Mouse (Mus musculus) thymus, postnatal 25 days (tissue): ENCODE measurements around the gene Sprr2a2.
A peak's percentile ranks its signal among the peaks of the same experiment; 100 is the strongest.
"Not testable (repeated sequence)": the region's sequence is repeated elsewhere in the genome, so short reads cannot be mapped to it uniquely, and the experiment has no call there.

Source experiments
- DNase-seq: peaks from one replicate; pipeline ENCODE4 v3.0.0; 2022

Gene Sprr2a2

GRCm38 (mm10) chr3:92215569-92215968, at the start of gene Sprr2a2, which contains the start of gene Sprr2a1:
Gene Sprr2a2 (plus strand): TSS chr3:92215920.
Gene Sprr2a1 (plus strand): TSS chr3:92215799.
- not testable (repeated sequence) for DNase-seq

DNA sequence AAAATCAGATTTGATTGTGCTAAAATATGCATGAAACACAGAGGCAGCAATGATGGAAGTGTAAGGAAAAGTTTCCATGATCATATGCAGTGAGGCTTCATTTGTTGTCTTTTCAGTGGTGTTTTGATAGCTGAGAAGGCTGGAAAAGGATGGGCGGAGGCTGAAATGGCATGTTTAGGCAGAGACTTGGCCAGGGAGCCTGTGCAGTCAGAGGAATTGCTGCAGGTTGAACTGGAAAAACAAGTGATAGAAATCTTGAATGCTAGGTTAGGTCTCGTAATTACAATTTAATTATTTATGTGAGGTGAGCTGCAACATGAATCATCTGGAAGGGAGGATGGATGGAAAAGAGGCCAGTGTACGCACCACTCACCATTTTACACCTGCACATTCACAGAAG, 45.9 kb upstream of the Sprr2a2 start:
- no peak for DNase-seq

GRCm38 (mm10) chr3:92176880-92177279, 38.8 kb upstream of the Sprr2a2 start:
- DNase-seq = no peak

- DNase-seq = no peak
Observed at GRCm38 (mm10) chr3:92195512-92196200, 20.1 kb upstream of the Sprr2a2 start.

DNA sequence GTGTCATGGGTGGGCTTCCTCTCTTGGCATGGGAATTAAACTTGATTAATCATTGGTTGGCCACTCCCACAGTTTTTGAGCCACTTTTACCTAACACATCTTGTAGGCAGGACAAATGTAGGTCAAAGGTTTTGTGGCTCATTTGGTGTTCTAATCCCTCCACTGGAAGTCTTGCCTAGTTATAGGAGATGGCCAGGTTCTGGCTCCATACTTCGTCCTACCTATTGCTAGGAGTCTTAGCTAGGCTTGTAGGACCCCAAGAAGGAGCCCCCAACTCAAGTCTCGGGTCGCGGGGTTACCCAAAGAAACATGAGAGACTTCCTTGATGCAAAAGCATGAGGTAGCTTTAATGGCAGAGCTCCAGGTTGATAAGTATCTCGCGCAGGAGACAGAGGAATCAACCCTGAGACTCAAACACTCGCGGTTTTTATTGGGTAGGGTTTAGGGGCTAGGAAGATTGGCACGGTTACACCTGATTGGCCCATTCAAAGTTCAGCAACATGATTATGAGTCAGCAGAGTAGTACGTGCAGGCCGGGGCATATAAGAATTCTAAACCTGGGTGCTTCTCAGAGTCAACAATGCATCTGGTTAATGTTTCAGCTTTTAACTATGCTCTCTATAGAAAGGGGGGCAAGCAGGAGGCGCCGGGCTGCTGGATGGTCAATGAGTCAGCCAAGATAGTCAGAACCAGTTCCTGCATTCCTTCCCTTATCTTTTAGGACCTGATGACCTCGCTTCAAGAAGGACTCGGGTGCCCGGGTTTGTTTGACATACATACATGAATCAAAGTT, 4.4 kb upstream of the Sprr2a2 start:
- not testable (repeated sequence) for DNase-seq

GRCm38 (mm10) chr3:92212059-92212458, 3.7 kb upstream of the Sprr2a2 start:
- not testable (repeated sequence) for DNase-seq

DNA sequence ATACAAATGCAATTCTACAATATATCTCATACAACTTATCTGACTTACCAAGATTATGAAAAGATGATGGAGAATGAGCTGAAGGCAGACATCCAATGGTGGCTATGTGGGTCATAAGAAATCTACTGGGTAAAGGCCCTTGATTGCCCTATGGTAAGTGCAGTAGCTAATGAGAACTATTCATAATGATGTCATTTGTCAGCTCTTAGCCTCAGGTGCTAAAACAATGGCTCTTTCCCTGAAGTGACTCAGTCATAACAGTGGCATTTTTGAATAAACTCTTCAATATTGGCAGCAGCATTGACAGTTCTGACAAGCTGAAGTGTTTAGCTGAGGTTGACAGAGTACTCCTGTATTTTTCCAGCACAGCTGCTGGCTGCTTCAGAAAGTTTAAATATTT, 2.1 kb upstream of the Sprr2a2 start:
- DNase-seq = not testable (repeated sequence)

DNA sequence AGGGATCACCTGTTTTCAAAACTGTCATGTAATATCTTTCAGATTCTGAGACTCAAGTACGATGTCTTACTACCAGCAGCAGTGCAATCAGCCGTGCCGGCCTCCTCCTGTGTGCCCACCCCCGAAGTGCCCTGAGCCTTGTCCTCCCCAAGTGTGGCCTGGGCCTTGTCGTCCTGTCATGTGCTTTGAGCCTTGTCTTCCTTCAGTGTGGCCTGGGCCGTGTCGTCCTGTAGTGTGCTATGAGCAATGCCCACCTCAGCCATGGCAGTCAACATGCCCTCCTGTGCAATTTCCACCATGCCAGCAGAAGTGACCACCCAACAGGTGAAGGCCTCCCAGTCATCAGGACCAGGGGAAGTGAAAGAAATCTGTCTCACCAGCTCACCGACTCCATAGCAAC, 3.3 kb downstream of the Sprr2a2 start:
- DNase-seq = not testable (repeated sequence)

DNA sequence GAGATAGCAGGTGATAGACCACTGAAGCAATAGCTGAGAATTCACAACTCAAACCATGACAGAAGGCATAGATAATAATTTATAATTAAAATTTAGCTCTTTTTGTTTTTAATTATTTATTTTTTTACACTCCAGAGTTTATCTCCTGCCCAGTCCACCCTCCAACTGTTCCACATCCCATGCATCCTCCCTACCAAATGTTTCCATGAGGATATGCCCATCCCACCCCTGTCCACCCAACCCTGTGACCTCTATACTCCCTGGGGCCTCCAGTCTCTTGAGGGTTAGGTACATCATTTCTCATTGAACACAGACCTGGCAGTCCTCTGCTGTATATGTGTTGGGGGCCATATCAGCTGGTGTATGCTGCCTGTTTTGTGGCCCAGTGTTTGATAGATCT, 8.0 kb downstream of the Sprr2a2 start:
- DNase-seq = not testable (repeated sequence)

- peak; percentile 0 for DNase-seq
Observed at GRCm38 (mm10) chr3:92227410-92227809, 11.7 kb downstream of the Sprr2a2 start.

DNA sequence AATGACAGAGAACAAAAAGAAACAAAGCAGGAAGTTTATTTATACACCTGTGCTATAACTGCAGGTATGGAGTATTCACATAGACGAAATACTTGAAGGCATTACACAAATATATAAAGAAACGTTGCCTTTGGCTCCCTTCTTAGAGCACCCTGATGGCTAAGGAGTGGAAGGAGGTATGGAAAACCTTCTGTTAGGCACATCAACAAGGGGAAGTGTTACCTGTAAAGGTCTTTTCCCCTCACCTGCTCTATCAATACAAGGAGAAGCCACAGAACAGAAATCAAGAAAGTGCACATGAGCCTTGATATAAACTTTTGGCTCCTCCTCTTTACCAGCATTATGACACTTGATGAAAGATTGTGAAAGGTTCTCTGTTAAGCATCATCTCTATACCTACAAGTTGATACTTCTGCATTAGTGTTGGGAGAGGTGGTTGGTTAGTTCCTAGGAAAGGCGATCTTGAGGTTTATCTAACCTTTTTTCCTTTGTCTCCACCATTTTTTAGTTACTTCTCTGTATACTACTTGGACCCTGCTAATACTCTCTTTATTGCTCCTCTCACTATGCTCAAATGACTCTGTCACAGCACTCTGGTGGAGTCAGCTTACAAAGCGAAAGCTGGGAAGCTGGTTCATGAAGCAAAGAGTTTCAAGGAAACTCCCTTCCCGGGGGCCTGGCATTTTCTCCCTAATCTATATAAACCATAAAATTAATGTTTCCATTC, 20.9 kb downstream of the Sprr2a2 start:
- not testable (repeated sequence) for DNase-seq

GRCm38 (mm10) chr3:92238736-92239135, 23.0 kb downstream of the Sprr2a2 start:
- not testable (repeated sequence) for DNase-seq

DNA sequence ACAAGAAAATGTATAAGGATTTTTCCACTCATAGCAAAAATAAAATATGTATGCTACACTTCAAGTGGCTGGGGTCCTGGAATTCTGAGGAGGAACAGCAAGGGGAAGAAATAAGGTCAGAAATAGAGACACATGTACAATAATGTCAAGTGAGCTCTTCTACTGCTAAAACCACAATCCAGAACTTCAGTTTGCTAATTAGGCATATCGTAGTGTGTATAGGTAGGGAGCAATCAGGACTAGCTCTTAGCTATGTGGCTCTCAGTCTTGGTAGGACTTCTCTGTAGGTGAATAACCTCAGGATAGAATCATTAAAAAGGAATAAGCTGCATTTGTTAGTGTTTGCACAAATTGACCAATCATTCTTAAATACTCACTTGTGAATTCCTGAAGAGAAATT, 23.5 kb downstream of the Sprr2a2 start:
- DNase-seq = not testable (repeated sequence)

DNA sequence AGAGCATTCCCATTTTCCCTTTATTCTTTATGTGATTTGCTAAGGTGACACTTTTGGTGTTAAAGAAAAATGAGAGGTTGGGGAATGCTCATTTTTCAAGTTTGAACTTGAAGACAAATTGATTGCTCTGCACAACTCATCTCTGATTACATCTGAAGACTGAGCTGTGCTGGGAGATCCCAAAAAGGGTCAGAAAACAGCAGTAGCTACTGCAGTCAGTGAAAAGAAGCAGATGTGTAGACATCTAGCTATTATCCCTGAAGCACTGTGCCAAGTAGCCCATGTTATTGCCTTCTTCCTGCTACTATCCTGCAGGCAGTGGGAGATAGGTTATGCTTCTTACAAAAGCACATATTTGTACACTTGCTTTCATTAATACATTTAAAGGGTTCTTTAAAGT, 29.1 kb downstream of the Sprr2a2 start:
- not testable (repeated sequence) for DNase-seq

DNA sequence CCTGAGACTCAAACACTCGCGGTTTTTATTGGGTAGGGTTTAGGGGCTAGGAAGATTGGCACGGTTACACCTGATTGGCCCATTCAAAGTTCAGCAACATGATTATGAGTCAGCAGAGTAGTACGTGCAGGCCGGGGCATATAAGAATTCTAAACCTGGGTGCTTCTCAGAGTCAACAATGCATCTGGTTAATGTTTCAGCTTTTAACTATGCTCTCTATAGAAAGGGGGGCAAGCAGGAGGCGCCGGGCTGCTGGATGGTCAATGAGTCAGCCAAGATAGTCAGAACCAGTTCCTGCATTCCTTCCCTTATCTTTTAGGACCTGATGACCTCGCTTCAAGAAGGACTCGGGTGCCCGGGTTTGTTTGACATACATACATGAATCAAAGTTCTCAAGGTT, 30.5 kb downstream of the Sprr2a2 start:
- DNase-seq = not testable (repeated sequence)

GRCm38 (mm10) chr3:92248494-92248893, 32.8 kb downstream of the Sprr2a2 start:
- DNase-seq = not testable (repeated sequence)

DNA sequence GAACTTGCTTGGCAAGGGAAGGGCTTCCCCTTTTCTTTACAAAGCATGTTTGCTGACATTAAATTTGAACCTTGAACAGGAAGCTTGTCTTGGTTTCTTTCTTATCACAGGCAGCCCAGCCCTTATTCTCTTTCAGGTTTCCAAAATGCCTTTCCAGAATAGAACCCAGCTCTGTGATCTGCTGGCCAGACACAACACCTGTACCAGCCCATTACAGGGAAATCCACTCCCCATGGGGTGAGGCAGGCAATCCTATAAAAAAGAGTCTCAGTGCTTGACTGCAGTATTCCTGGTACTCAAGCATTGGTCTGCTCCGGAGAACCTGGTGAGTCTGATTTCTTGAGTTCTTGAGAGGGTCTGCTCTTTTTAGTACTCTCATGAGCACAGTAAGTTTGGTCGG, 34.7 kb downstream of the Sprr2a2 start:
- DNase-seq = not testable (repeated sequence)

- DNase-seq = not testable (repeated sequence)
Observed at GRCm38 (mm10) chr3:92253860-92254259, 38.1 kb downstream of the Sprr2a2 start.

DNA sequence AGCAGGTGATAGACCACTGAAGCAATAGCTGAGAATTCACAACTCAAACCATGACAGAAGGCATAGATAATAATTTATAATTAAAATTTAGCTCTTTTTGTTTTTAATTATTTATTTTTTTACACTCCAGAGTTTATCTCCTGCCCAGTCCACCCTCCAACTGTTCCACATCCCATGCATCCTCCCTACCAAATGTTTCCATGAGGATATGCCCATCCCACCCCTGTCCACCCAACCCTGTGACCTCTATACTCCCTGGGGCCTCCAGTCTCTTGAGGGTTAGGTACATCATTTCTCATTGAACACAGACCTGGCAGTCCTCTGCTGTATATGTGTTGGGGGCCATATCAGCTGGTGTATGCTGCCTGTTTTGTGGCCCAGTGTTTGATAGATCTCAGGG, 42.8 kb downstream of the Sprr2a2 start:
- DNase-seq = not testable (repeated sequence)

DNA sequence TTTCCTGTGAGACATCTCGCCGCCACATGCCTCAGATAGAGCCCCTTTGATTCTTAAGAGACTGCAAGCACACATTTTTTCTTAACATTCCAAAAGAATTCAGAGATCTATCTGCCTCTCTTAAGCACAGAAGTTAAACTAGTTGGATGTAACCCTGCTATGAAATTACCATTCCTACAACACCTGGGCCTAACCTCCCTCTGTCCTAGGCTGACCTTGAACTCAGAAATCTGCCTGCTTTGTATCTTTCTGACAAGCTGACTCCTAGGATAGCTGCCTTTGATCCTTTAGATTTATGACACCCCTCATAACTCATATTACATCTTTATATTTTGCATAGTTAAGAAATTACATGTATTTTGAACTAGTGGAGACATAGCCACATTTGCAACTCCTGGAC, 47.7 kb downstream of the Sprr2a2 start:
- not testable (repeated sequence) for DNase-seq

DNA sequence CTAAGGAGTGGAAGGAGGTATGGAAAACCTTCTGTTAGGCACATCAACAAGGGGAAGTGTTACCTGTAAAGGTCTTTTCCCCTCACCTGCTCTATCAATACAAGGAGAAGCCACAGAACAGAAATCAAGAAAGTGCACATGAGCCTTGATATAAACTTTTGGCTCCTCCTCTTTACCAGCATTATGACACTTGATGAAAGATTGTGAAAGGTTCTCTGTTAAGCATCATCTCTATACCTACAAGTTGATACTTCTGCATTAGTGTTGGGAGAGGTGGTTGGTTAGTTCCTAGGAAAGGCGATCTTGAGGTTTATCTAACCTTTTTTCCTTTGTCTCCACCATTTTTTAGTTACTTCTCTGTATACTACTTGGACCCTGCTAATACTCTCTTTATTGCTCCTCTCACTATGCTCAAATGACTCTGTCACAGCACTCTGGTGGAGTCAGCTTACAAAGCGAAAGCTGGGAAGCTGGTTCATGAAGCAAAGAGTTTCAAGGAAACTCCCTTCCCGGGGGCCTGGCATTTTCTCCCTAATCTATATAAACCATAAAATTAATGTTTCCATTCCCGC, 55.8 kb downstream of the Sprr2a2 start:
- not testable (repeated sequence) for DNase-seq

- DNase-seq = not testable (repeated sequence)
Observed at GRCm38 (mm10) chr3:92273504-92273903, 57.8 kb downstream of the Sprr2a2 start.

DNA sequence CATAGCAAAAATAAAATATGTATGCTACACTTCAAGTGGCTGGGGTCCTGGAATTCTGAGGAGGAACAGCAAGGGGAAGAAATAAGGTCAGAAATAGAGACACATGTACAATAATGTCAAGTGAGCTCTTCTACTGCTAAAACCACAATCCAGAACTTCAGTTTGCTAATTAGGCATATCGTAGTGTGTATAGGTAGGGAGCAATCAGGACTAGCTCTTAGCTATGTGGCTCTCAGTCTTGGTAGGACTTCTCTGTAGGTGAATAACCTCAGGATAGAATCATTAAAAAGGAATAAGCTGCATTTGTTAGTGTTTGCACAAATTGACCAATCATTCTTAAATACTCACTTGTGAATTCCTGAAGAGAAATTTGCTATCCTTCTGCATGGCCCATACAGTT, 58.3 kb downstream of the Sprr2a2 start:
- DNase-seq = not testable (repeated sequence)
